Mouse (Mus musculus): ENCODE measurements around the gene Ndufaf1.

DNA sequence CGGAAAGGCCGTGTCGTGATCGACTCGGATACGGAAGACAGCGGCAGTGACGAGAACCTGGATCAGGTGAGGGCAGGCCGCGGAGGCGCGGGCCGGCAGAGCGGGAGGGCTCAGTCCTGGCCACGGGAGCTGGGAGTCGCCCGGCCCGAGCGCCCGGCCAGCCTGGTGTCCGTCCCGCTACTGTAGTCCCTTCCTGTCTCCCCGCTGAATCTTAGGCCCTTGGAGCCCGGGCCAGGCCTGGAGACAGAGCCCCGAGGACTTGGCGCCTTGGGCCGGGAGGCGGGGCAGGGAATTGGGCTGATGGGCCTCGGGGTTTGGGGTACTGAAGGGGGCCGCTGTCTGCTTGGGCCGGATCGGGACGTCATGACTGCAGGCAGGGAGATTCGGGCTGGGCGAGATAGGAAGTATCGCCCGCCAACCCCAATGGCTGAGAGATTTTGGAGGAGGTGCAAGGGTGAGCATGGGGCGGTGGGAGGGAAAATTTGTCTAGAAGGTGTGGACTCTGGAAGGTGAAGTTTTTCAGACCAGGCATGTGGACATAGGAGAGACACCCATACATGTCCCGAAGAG is 12.7 kb upstream of the Ndufaf1 start:
- TF ChIP-seq CTCF (IDR thresholded peaks at IDR 0.05; ENCODE audit: low read depth, low read length) (no peak), TAL1 (conservative IDR thresholded peaks at IDR 0.05; ENCODE audit: low read depth, low read length) (no peak)
